8 mouse cellular contexts compared by ENCODE assay signal in genomic region chr2:106973959-106974639, GRCm38 (mm10). TPM values are rescaled to one million over a fixed set of nuclear protein-coding genes. Genes with fewer than 3 reads are reported as not detected.
DNase-seq lines count a peak whose midpoint lies in the region; ATAC-seq and TF ChIP-seq lines count a peak whose summit lies in the region.

Gene Arl14ep (minus strand): TSS chr2:106974424.

- H3K36me3 ChIP-seq in G1E (replicated peaks), result peaks cover 29% of the 10 kb centered on the region
- H3K36me3 ChIP-seq in forebrain, embryonic 16.5 days (ENCODE audit: control insufficient read depth, insufficient read depth), result peaks cover under 1% of the 10 kb centered on the region; the same call in 1 of the 2 replicates
- H3K36me3 ChIP-seq in lung, embryonic 14.5 days (ENCODE audit: insufficient read depth), result peaks cover under 1% of the 10 kb centered on the region; the same call in 1 of the 2 replicates
- no peaks in the 10 kb centered on the region for H3K36me3 ChIP-seq in thymus, adult 2 months (ENCODE audit: control insufficient read depth, insufficient read depth, low read length)

- DNase-seq in G1E (ENCODE audit: low spot score), result peak; percentile 86
- peak; percentile 85 to 86 for DNase-seq in cerebellum, adult 18-20 months
- peak; percentile 80 to 87 for DNase-seq in heart, postnatal 36 days
- peak; percentile 87 to 89 for DNase-seq in layer of hippocampus, adult 2 months (ENCODE audit: low spot score in 2 of 2)
- DNase-seq in lung, embryonic 14.5 days, result peak; percentile 91
- peak; percentile 80 for DNase-seq in thymus, adult 2 months

- H3K4me1 ChIP-seq in G1E (ENCODE audit: insufficient read depth, low read depth, low read length), result peaks cover 49% of the 10 kb centered on the region
- peaks cover 12% of the 10 kb centered on the region for H3K4me1 ChIP-seq in forebrain, embryonic 16.5 days (replicated peaks; ENCODE audit: control insufficient read depth, insufficient read depth, low read length)
- H3K4me1 ChIP-seq in lung, embryonic 14.5 days (ENCODE audit: insufficient read depth), result 0 out of 2 replicates have a peak, but pooled peaks cover 6% of the 10 kb centered on the region
- H3K4me1 ChIP-seq in olfactory bulb, adult 2 months (ENCODE audit: control insufficient read depth, insufficient read depth, low read length), result 0 out of 2 replicates have a peak, but pooled peaks cover 2% of the 10 kb centered on the region
- peaks cover 8% of the 10 kb centered on the region for H3K4me1 ChIP-seq in thymus, adult 2 months (replicated peaks; ENCODE audit: control insufficient read depth, insufficient read depth, low read length)

- H3K4me2 ChIP-seq in forebrain, embryonic 16.5 days (ENCODE audit: low read length), result peak within 1 kb of the TSS; percentile 79
- peak within 1 kb of the TSS; percentile 66 for H3K4me2 ChIP-seq in lung, embryonic 14.5 days

- H3K27ac ChIP-seq in forebrain, embryonic 16.5 days (ENCODE audit: low read length), result 0 out of 2 replicates have a peak within 1 kb of the TSS, but pooled peaks have one; percentile 30
- H3K27ac ChIP-seq in layer of hippocampus, adult 2 months, result peak within 1 kb of the TSS; percentile 93
- H3K27ac ChIP-seq in lung, embryonic 14.5 days (ENCODE audit: low read depth), result peak within 1 kb of the TSS; percentile 59; the same call in 1 of the 2 replicates
- peak within 1 kb of the TSS; percentile 58 for H3K27ac ChIP-seq in olfactory bulb, adult 2 months (ENCODE audit: insufficient read depth, low read depth, low read length)
- no peak within 1 kb of the TSS for H3K27ac ChIP-seq in thymus, adult 2 months (ENCODE audit: control insufficient read depth, insufficient read depth, low read length)

- H3K9me3 ChIP-seq in G1E (replicated peaks), result no peaks in the 10 kb centered on the region
- H3K9me3 ChIP-seq in forebrain, embryonic 16.5 days (ENCODE audit: control insufficient read depth, low read length), result no peaks in the 10 kb centered on the region
- H3K9me3 ChIP-seq in lung, embryonic 14.5 days (ENCODE audit: low read depth, low read length), result no peaks in the 10 kb centered on the region

- under 1% methylated on average over 36 of the region's 36 CpGs for WGBS in forebrain, embryonic 16.5 days
- under 1% methylated on average over 36 of the region's 36 CpGs for WGBS in lung, embryonic 14.5 days
- WGBS in olfactory bulb, adult 2 months, result 1% methylated on average over 36 of the region's 36 CpGs
- WGBS in thymus, adult 2 months, result 2% methylated on average over 36 of the region's 36 CpGs

- peak within 1 kb of the TSS; percentile 95 for H3K4me3 ChIP-seq in G1E (ENCODE audit: low read depth, low read length)
- peak within 1 kb of the TSS; percentile 84 for H3K4me3 ChIP-seq in forebrain, embryonic 16.5 days (replicated peaks; ENCODE audit: low read length)
- H3K4me3 ChIP-seq in layer of hippocampus, adult 2 months, result peak within 1 kb of the TSS; percentile 82
- peak within 1 kb of the TSS; percentile 74 for H3K4me3 ChIP-seq in lung, embryonic 14.5 days (ENCODE audit: low read depth, low read length)
- peak within 1 kb of the TSS; percentile 97 for H3K4me3 ChIP-seq in olfactory bulb, adult 2 months (ENCODE audit: insufficient read depth, low read depth, low read length)
- H3K4me3 ChIP-seq in thymus, adult 2 months (ENCODE audit: control insufficient read depth, insufficient read depth, low read length), result peak within 1 kb of the TSS; percentile 82

- peak within 1 kb of the TSS; percentile 96 for H3K9ac ChIP-seq in forebrain, embryonic 16.5 days (replicated peaks; ENCODE audit: low read depth, low read length)
- peak within 1 kb of the TSS; percentile 92 for H3K9ac ChIP-seq in lung, embryonic 14.5 days

- TF ChIP-seq CTCF in G1E (IDR thresholded peaks at IDR 0.05; ENCODE audit: low read depth, low read length), result no peak
- TF ChIP-seq CTCF in layer of hippocampus, adult 2 months (conservative IDR thresholded peaks at IDR 0.05), result no peak
- no peak for TF ChIP-seq CTCF in lung, embryonic 14.5 days (IDR thresholded peaks at IDR 0.05; ENCODE audit: low read depth)
- no peak for TF ChIP-seq CTCF in olfactory bulb, adult 2 months (IDR thresholded peaks at IDR 0.05; ENCODE audit: insufficient read depth, low read depth, low read length)
- no peak for TF ChIP-seq CTCF in thymus, adult 2 months (IDR thresholded peaks at IDR 0.05; ENCODE audit: borderline replicate concordance, control insufficient read depth, extremely low read depth, insufficient read depth, low read length, poor library complexity)

- intact Hi-C loops in heart, postnatal 36 days (cut with DNase I), result no loop called here

- ATAC-seq in G1E (ENCODE audit: extremely low read depth, insufficient number of reproducible peaks, low FRiP score, poor library complexity, severe bottlenecking), result peak; percentile 98
- ATAC-seq in forebrain, embryonic 16.5 days, result peak; percentile 99
- ATAC-seq in lung, embryonic 14.5 days (ENCODE audit: insufficient read depth), result peak; percentile 99

- no peaks in the 10 kb centered on the region for H3K27me3 ChIP-seq in G1E (ENCODE audit: insufficient read depth, low read length)
- no peaks in the 10 kb centered on the region for H3K27me3 ChIP-seq in forebrain, embryonic 16.5 days (replicated peaks; ENCODE audit: control insufficient read depth, insufficient read depth, low read length)
- no peaks in the 10 kb centered on the region for H3K27me3 ChIP-seq in lung, embryonic 14.5 days (ENCODE audit: insufficient read depth, low read length)
- H3K27me3 ChIP-seq in thymus, adult 2 months (ENCODE audit: control insufficient read depth, insufficient read depth, low read length), result no peaks in the 10 kb centered on the region

- peak; percentile 70 for TF ChIP-seq POLR2A in olfactory bulb, adult 2 months (IDR thresholded peaks at IDR 0.05; ENCODE audit: insufficient read depth, low read depth, low read length)
- TF ChIP-seq POLR2A in thymus, adult 2 months (IDR thresholded peaks at IDR 0.05; ENCODE audit: control insufficient read depth, extremely low read depth, insufficient read depth, low read length, poor library complexity), result peak; percentile 48

RNA-seq across cellular contexts. Expression of gene Arl14ep, which starts in this region (rescaled TPM):
- total RNA-seq in G1E (2014; fragmentation: Nextera tagmentation), result 599 and 631 TPM in 2 replicates
- 107 and 108 TPM in 2 replicates for total RNA-seq in G1E (2017)
- polyA plus RNA-seq in G1E (2012), result 47.9 and 51.0 TPM in 2 replicates
- 37.3 and 42.1 TPM in 2 replicates for polyA plus RNA-seq in forebrain, embryonic 16.5 days (2015; fragmentation: Nextera tagmentation; extraction: Ambion mirVana)
- 10 to 100 TPM in 1 of 2 experiments, 1 to 10 TPM in 1; 9.7 to 11.9 TPM for total RNA-seq in heart, postnatal 36 days (2021)
- 10 to 100 TPM; 49.9 to 53.6 TPM for total RNA-seq in layer of hippocampus, adult 2 months (2021)
- polyA plus RNA-seq in lung, embryonic 14.5 days (2014; fragmentation: Nextera tagmentation; extraction: Ambion mirVana), result 44.8 and 48.3 TPM in 2 replicates
- polyA plus RNA-seq in olfactory bulb, adult 2 months (2012; ENCODE audit: insufficient read depth, insufficient read length, low replicate concordance, missing spikeins), result not detected in 2 replicates
- polyA plus RNA-seq in thymus, adult 2 months (2012; rRNA removed), result 8.6 and 8.7 TPM in 2 replicates
